Mouse (Mus musculus): ENCODE measurements around the gene Dhx35. TPM values are rescaled to one million over a fixed set of nuclear protein-coding genes. Genes with fewer than 3 reads are reported as not detected.

The Dhx35 gene
- polyA plus RNA-seq, 1 experiment from 2014 or later: 16.4 TPM

DNA sequence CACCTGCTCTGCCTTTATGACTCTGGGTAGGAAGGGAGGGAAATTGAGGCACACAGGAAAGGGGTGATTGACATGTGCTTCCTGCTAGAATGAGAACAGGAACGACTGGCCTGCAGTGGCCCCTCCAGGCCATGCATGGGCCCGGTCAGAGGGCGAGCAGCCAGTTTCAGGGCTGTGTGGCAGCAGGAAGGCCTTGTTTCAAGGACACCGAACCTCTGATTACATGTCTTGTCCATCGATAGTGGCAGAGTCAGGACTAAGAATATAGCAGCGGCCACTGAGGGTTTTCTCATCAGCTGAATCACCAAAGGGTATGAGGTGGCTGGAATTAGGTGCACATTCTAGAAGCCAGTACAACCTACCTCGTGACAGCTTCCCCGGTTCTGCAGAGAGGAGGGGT lies 19.7 kb upstream of the Dhx35 start:
- H3K27ac ChIP-seq: no peak overlapping the region
- no peaks in the 10 kb centered on the region for H3K36me3 ChIP-seq
- no peak overlapping the region for H3K4me2 ChIP-seq (replicated peaks)
- WGBS: 80% methylated on average over 8 of the region's 8 CpGs
- H3K9me3 ChIP-seq (replicated peaks): no peaks in the 10 kb centered on the region
- H3K4me3 ChIP-seq: no peak overlapping the region
- ATAC-seq (ENCODE audit: low FRiP score): no peak
- peaks cover 39% of the 10 kb centered on the region for H3K4me1 ChIP-seq
- no peaks in the 10 kb centered on the region for H3K27me3 ChIP-seq
- no peak overlapping the region for H3K9ac ChIP-seq

DNA sequence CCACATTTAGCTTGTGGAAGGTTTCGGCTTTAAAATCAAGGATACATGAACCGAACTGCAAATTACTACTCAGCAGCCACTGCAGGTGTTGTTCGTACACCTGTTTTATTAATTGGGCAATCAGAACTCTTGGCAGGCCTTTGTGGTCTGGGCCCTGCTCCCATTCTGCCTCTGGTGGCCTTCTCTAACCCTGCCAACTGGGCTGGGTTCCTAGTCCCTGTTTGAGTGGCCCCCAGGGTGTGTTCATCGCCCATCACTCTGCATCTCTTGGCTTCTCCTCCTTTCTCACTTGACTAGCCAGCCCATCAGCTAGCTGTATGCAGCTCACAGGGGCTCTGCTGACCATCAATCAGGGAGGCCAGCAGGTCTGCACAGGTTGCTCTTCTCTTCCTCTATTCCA lies 17.9 kb upstream of the Dhx35 start:
- Histone ChIP-seq H3K36me3 (peaks cover 8% of the 10 kb centered on the region), H3K27me3 (no peaks in the 10 kb centered on the region)
- ATAC-seq (ENCODE audit: low FRiP score): no peak

DNA sequence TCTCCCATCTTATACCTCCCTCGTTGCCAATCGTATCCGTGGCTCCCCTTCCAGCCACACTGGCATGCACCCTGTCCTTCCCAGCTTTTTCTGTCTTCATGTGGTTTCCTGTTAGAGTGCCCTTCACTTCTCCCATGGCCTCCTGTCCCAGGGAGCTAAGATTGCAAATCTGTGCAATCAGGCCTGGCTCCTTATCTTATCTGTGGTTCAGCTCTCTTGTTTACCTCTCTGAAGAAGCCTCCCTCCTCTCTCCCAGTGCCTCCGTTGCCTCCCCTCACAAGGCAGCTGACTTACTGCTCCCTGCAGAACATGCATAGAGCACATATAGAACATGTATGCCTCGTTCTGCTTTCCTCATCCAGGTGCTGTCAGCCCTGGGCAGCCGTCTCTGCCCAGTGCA lies 17.1 kb upstream of the Dhx35 start:
- Histone ChIP-seq H3K36me3 (peaks cover 10% of the 10 kb centered on the region), H3K4me2 (replicated peaks) (no peak overlapping the region), H3K27ac (no peak overlapping the region), H3K9me3 (replicated peaks) (no peaks in the 10 kb centered on the region), H3K4me1 (peaks cover 16% of the 10 kb centered on the region), H3K9ac (no peak overlapping the region), H3K27me3 (no peaks in the 10 kb centered on the region), H3K4me3 (no peak overlapping the region)
- 80% methylated on average over 6 of the region's 6 CpGs for WGBS
- ATAC-seq (ENCODE audit: low FRiP score): no peak

More for the DNA sequence above, 17.9 kb upstream of the Dhx35 start:
- Histone ChIP-seq H3K4me3 (no peak overlapping the region), H3K4me1 (peaks cover 21% of the 10 kb centered on the region), H3K4me2 (replicated peaks) (no peak overlapping the region), H3K27ac (no peak overlapping the region), H3K9ac (no peak overlapping the region), H3K9me3 (replicated peaks) (no peaks in the 10 kb centered on the region)
- 97% methylated on average over 4 of the region's 4 CpGs for WGBS

DNA sequence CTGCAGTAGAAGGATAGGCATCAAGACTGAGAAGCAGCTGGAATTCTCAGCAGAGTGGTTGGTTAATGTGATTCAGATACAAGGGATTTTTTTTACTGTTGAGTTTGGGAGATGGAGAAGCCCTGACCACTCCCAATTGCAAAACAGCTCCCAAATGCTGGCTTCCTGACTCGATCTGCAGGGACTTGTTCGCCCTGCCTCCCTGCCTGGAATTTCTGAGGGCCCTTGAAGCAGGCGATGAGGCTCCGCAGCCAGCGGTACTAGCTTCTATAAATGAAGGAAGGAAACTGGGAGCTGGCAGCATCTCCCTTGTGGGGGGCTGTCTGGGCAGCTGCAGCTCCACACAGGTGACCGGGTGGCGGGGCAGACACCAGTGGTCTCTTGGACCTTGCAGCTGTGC lies 16.3 kb upstream of the Dhx35 start:
- 86% methylated on average over 7 of the region's 7 CpGs for WGBS
- no peak overlapping the region for H3K9ac ChIP-seq
- H3K4me2 ChIP-seq (replicated peaks): no peak overlapping the region
- peaks cover 19% of the 10 kb centered on the region for H3K36me3 ChIP-seq
- no peak overlapping the region for H3K4me3 ChIP-seq
- H3K27me3 ChIP-seq: no peaks in the 10 kb centered on the region
- no peak for ATAC-seq (ENCODE audit: low FRiP score)
- no peaks in the 10 kb centered on the region for H3K9me3 ChIP-seq (replicated peaks)
- no peak overlapping the region for H3K27ac ChIP-seq
- H3K4me1 ChIP-seq: peaks cover 16% of the 10 kb centered on the region

DNA sequence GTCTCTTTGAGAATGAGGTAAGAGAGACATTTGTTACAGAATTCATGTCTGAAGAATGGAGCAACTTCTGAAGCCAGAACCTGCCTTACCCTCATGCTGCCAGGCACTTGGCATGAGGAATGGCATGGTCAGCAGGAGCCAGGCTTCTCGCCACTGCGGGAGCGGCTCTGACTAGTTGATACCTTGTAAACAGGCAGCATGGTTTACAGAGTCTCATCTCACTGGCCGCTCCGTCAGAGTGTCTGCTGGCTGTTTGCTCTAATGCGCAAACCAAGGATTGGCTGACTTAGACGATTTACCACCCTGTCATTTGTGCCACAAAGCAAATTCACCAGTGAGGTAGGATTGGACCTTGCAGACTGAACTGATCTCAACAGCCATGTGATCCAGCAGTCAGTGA lies 13.5 kb upstream of the Dhx35 start:
- no peaks in the 10 kb centered on the region for H3K9me3 ChIP-seq (replicated peaks)
- WGBS: 96% methylated on average over 7 of the region's 7 CpGs

DNA sequence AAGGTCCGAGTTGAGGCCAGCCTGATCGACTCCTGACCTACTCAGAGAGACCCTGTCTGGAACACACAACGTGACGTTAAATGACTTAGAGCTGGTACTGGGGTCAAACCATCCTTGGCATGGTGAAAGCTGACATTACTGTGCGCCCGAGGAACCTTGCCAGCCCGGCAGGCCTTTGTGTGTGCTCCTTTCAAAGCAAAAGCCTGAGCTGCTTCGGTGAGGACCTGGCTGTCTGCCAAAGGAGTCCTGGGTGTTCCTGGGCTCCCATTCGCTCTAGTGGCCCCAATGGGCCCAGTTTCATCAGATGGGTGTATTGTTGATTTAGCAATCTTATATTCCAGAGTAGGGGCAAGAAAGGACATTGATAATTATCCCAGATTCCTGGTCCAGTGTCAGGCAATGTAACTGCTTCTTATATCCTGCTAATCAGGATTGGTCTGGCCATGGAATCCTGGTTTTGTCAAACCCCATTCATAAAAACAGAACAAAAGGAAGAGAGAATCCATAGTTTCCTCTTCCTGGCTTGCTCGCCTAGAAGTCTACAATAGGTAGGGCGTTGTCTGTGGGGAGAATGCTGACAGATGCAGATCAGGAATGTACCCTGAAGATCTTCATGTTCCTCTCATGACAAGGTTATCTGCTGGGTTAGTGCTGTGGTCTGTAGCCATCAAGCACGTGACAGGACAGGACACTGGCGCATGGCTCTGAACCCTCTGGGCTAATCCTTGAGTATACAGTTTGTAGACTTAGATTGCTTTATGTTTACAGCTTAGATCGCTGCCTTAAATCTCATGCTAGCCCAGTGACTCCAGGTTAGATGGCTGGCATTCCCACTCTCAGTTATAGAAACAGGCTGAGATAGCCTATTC lies 7.4 kb upstream of the Dhx35 start:
- Histone ChIP-seq H3K9ac (no peak overlapping the region), H3K9me3 (replicated peaks) (no peaks in the 10 kb centered on the region), H3K27ac (no peak overlapping the region), H3K4me3 (no peak overlapping the region), H3K27me3 (no peaks in the 10 kb centered on the region), H3K4me2 (replicated peaks) (no peak overlapping the region), H3K36me3 (peaks cover 41% of the 10 kb centered on the region), H3K4me1 (peaks cover 4% of the 10 kb centered on the region; the same call in 1 of the 2 replicates)
- no peak for ATAC-seq (ENCODE audit: low FRiP score)
- WGBS: 85% methylated on average over 14 of the region's 14 CpGs

More for the DNA sequence above, 13.5 kb upstream of the Dhx35 start:
- Histone ChIP-seq H3K4me1 (peaks cover 14% of the 10 kb centered on the region), H3K27ac (no peak overlapping the region), H3K9ac (no peak overlapping the region), H3K27me3 (no peaks in the 10 kb centered on the region), H3K4me3 (no peak overlapping the region), H3K36me3 (peaks cover 42% of the 10 kb centered on the region), H3K4me2 (replicated peaks) (no peak overlapping the region)
- ATAC-seq (ENCODE audit: low FRiP score): no peak

DNA sequence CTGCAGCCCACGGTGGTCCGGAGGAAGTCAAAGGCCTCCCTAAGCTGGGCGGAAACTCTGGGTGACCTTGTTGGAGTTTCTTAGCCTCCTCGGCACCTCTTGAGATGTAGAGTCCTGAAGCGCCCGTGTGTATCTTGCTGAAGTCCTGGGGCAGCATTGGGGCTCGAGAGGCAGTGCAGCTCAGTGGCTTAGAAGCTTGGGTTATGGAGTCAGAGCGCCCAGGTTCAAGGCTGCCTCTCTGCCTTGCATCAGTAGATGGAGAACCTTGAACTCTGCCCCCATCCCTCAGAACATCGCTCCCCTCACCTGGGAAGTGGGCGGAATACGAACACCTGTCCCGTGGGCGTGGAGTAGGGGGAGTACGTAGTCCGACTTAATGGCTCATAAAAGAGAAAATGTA lies 436 bp downstream of the Dhx35 start:
- no peaks in the 10 kb centered on the region for H3K27me3 ChIP-seq
- H3K36me3 ChIP-seq: peaks cover 4% of the 10 kb centered on the region; the same call in 1 of the 2 replicates
- peaks cover 21% of the 10 kb centered on the region for H3K4me1 ChIP-seq
- peak overlapping the region; percentile 73 for H3K9ac ChIP-seq
- no peaks in the 10 kb centered on the region for H3K9me3 ChIP-seq (replicated peaks)
- 10% methylated on average over 15 of the region's 15 CpGs for WGBS
- peak overlapping the region; percentile 69 for H3K4me2 ChIP-seq (replicated peaks)
- no peak for ATAC-seq (ENCODE audit: low FRiP score)
- peak overlapping the region; percentile 85 for H3K27ac ChIP-seq
- peak overlapping the region; percentile 74 for H3K4me3 ChIP-seq

DNA sequence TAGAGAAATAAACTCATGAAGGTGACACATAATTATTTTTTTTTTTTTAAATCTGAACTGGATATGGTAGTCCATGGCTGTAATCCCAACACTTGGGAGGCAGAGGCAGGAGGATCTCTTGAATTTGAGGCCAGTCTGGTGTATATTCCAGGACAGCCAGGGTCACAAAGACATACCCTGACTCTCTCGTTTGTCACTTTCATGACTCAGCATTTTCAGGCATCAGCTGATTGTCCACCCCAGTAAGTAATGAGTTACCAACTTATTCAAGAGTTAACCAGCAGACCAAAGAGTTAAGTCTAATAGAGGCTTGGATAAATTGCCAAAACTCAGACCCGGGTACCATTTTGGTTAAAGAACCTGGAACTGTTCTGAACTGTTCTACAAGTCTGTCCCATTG lies 1.3 kb downstream of the Dhx35 start:
- 86% methylated on average over 2 of the region's 2 CpGs for WGBS
- no peak overlapping the region for H3K27ac ChIP-seq

DNA sequence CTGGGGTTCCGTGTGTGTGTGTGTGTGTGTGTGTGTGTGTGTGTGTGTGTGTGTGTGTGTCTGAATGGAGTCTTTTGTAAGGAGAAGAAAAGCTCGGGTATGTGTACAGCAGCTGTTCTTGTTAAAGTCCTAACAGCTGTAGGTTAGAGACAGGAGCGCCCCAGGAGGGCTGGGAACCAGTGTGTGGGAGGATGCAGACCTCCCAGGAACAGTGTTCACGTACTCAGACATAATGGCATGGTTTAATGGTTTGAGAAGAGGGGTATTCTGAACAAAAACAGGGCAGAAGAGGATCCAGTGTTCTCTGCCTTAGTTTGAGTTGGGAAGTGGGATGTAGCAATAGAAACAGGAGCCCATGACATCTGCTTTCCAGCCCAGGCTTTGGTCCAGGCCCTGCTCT lies 4.7 kb downstream of the Dhx35 start:
- peaks cover 15% of the 10 kb centered on the region for H3K4me1 ChIP-seq
- no peak overlapping the region for H3K9ac ChIP-seq
- H3K4me3 ChIP-seq: no peak overlapping the region
- 34% methylated on average over 4 of the region's 4 CpGs for WGBS
- no peaks in the 10 kb centered on the region for H3K27me3 ChIP-seq
- H3K4me2 ChIP-seq (replicated peaks): no peak overlapping the region
- ATAC-seq (ENCODE audit: low FRiP score): no peak
- H3K27ac ChIP-seq: peak overlapping the region; percentile 31; the same call in 1 of the 2 replicates
- no peaks in the 10 kb centered on the region for H3K9me3 ChIP-seq (replicated peaks)
- H3K36me3 ChIP-seq: peaks cover 32% of the 10 kb centered on the region

More for the DNA sequence above, 1.3 kb downstream of the Dhx35 start:
- H3K9me3 ChIP-seq (replicated peaks): no peaks in the 10 kb centered on the region
- no peak overlapping the region for H3K4me2 ChIP-seq (replicated peaks)
- no peak overlapping the region for H3K9ac ChIP-seq
- no peak overlapping the region for H3K4me3 ChIP-seq
- H3K27me3 ChIP-seq: no peaks in the 10 kb centered on the region
- ATAC-seq (ENCODE audit: low FRiP score): no peak
- peaks cover 10% of the 10 kb centered on the region; the same call in 1 of the 2 replicates for H3K36me3 ChIP-seq
- peaks cover 21% of the 10 kb centered on the region for H3K4me1 ChIP-seq

DNA sequence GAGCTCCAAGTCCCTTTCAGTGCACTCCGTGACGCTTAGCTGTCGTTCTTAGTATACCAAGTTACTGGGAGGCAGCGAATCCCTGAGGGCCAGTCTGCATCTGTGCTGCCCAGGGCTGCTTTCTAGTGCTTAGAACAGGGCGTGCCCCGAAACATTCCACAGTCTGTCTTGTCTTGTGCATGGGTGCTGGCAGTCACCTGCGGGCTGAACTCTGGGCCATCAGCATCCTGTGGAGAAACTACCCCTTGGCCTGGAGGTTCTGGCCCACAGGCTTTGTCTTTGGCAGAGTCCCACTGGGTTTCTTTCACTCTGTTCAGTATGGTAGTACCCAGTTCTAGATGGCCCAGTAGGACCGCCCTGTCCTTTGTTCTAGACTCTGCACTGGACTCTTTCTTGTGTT lies 6.2 kb downstream of the Dhx35 start:
- Histone ChIP-seq H3K9ac (no peak overlapping the region), H3K4me3 (no peak overlapping the region), H3K36me3 (peaks cover 33% of the 10 kb centered on the region), H3K4me2 (replicated peaks) (no peak overlapping the region), H3K9me3 (replicated peaks) (no peaks in the 10 kb centered on the region), H3K27me3 (no peaks in the 10 kb centered on the region), H3K27ac (no peak overlapping the region), H3K4me1 (peaks cover 10% of the 10 kb centered on the region)
- no peak for ATAC-seq (ENCODE audit: low FRiP score)
- WGBS: 94% methylated on average over 8 of the region's 8 CpGs

DNA sequence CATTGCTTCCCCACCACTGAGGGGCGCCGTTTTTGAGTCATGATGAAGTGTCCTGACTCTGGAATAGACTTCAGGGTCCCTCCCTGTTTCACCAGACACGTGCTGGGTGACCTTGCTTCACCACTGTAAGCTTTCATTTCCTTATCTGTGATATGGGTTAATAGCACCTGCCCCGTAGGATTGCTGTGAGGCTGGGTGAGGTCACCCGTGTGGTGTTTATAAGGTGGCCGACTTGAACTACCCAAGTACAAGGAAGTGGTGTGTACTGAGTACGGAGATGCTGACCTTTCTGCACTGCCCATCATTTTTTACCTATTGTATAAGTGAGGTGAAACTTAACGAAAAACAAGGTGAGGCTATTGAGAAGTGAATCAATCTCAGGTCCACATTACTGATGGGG lies 9.0 kb downstream of the Dhx35 start:
- Histone ChIP-seq H3K9me3 (replicated peaks) (no peaks in the 10 kb centered on the region), H3K4me3 (no peak overlapping the region), H3K36me3 (peaks cover 38% of the 10 kb centered on the region), H3K4me2 (replicated peaks) (no peak overlapping the region), H3K9ac (no peak overlapping the region), H3K4me1 (peaks cover 10% of the 10 kb centered on the region), H3K27me3 (no peaks in the 10 kb centered on the region), H3K27ac (no peak overlapping the region)
- 91% methylated on average over 8 of the region's 8 CpGs for WGBS
- ATAC-seq (ENCODE audit: low FRiP score): no peak

DNA sequence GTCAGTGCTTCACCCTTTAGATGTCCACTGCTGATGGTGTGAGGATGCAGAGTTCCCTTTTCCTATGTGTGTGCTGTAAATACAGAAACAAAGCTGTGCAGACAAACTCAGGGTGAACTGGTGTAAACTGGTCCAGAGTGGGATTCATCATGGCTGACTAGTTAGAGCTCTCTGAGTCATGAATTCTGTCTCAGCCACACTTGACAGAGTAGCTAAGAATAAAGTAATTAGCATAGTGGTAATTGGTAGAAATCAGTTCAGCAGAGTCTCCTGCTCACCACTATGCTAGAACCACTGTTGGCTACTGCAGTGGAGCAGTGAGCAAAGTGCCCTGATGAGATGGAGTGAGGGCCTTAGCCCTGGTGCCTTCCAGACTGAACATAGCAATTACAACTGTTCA lies 21.1 kb downstream of the Dhx35 start:
- Histone ChIP-seq H3K27me3 (no peaks in the 10 kb centered on the region), H3K4me2 (replicated peaks) (no peak overlapping the region), H3K9me3 (replicated peaks) (no peaks in the 10 kb centered on the region), H3K9ac (no peak overlapping the region), H3K27ac (no peak overlapping the region), H3K4me3 (no peak overlapping the region), H3K36me3 (peaks cover 28% of the 10 kb centered on the region), H3K4me1 (no peaks in the 10 kb centered on the region)
- ATAC-seq (ENCODE audit: low FRiP score): no peak

DNA sequence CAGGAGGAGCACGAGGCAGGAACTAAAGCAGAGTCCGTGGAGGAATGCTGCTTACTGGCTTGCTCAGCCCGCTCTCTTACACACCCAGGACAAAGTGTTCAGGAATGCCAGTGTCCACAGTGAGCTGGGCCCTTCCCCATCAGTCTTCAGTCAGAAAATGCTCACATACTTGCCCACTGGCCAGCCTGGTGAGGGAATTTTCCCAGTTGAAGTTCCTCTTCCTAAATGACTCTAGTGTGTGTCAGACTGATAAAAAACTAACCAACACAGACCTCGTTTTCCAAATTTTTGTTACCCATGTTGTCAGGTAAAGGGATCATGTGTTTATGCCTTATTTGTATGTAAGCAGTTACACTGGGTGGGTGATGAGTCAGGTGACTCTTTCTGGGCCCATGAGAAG lies 21.6 kb downstream of the Dhx35 start:
- no peak overlapping the region for H3K4me3 ChIP-seq
- no peak overlapping the region for H3K9ac ChIP-seq
- 92% methylated on average over 4 of the region's 4 CpGs for WGBS
- H3K36me3 ChIP-seq: peaks cover 31% of the 10 kb centered on the region
- no peak overlapping the region for H3K27ac ChIP-seq
- no peak for ATAC-seq (ENCODE audit: low FRiP score)
- no peak overlapping the region for H3K4me2 ChIP-seq (replicated peaks)
- no peaks in the 10 kb centered on the region for H3K9me3 ChIP-seq (replicated peaks)
- no peaks in the 10 kb centered on the region for H3K27me3 ChIP-seq
- no peaks in the 10 kb centered on the region for H3K4me1 ChIP-seq
